Mouse (Mus musculus): Measurements from ENCODE around the gene Reg4.

GRCm38 (mm10) chr3:98282422-98282821 lies 60.5 kb downstream of the Reg4 start:
- no peak for TF ChIP-seq POLR2A (IDR thresholded peaks at IDR 0.05; ENCODE audit: low read depth, low read length)
- no peak for TF ChIP-seq CTCF (conservative IDR thresholded peaks at IDR 0.05; ENCODE audit: insufficient read depth, insufficient read length, low read depth, low read length)
